Mouse (Mus musculus) MEL (cell line): Measurements from ENCODE around the gene Cfap43. TPM values are rescaled to one million over a fixed set of nuclear protein-coding genes. Genes with fewer than 3 reads are reported as not detected.
A peak's percentile ranks its signal among the peaks of the same experiment; 100 is the strongest.

ENCODE experiments used
- DNase-seq: peaks from one replicate; pipeline ENCODE4 v3.0.0; 2011; ENCODE audit warnings: low read depth, low spot score
- H3K27ac ChIP-seq: 2 replicates; pipeline ENCODE4 v1.5.1; 2012; ENCODE audit warnings: low read depth, mild to moderate bottlenecking, control low read depth, low read length, moderate library complexity; ENCODE audit not compliant: control insufficient read depth
- H3K27me3 ChIP-seq, 2 experiments: fragments of 150-350 bp in 1 of 2; sonication (generic) in 1 of 2; 2 replicates each; pipeline ENCODE4 v1.6.1; 2012; ENCODE audit warnings: low read length in 2 of 2, mild to moderate bottlenecking in 2 of 2, improper control_type of control experiment in 1 of 2, moderate library complexity in 1 of 2; ENCODE audit not compliant: insufficient read depth in 2 of 2, control insufficient read depth in 1 of 2
- H3K36me3 ChIP-seq, 2 experiments: 2 replicates each; pipeline ENCODE4 v1.6.1; 2012 to 2014; ENCODE audit warnings: low read length in 2 of 2, improper control_type of control experiment in 1 of 2, inconsistent platforms in 1 of 2, mild to moderate bottlenecking in 1 of 2; ENCODE audit not compliant: insufficient read depth in 2 of 2, control insufficient read depth in 1 of 2
- H3K4me1 ChIP-seq, 2 experiments: fragments of 150-350 bp in 1 of 2; sonication (generic) in 1 of 2; 2 replicates each; pipeline ENCODE4 v1.6.1; 2012; ENCODE audit warnings: low read length in 2 of 2, improper control_type of control experiment in 1 of 2, mild to moderate bottlenecking in 1 of 2; ENCODE audit not compliant: insufficient read depth in 2 of 2, control insufficient read depth in 1 of 2
- H3K4me3 ChIP-seq, 2 experiments: fragments of 150-350 bp in 1 of 2; sonication (generic) in 1 of 2; 2 replicates each; pipeline ENCODE4 v1.5.1; 2012; ENCODE audit warnings: low read depth in 2 of 2, low read length in 2 of 2, mild to moderate bottlenecking in 2 of 2, moderate library complexity in 2 of 2, control low read depth in 1 of 2, improper control_type of control experiment in 1 of 2; ENCODE audit not compliant: control insufficient read depth in 1 of 2, insufficient read depth in 1 of 2
- H3K79me2 ChIP-seq: 2 replicates; pipeline ENCODE4 v1.6.1; 2012; ENCODE audit warnings: mild to moderate bottlenecking, low read length, moderate library complexity; ENCODE audit not compliant: control insufficient read depth, poor library complexity, insufficient read depth
- H3K9ac ChIP-seq: 2 replicates; pipeline ENCODE4 v1.6.1; 2012; ENCODE audit warnings: low read depth, mild to moderate bottlenecking, control low read depth, low read length, moderate library complexity; ENCODE audit not compliant: control insufficient read depth, poor library complexity, severe bottlenecking
- H3K9me3 ChIP-seq: fragments of 150-350 bp; sonication (generic); replicated peaks from 2 replicates; pipeline ENCODE4 v1.6.1; 2012; ENCODE audit warnings: mild to moderate bottlenecking, low read length, improper control_type of control experiment, moderate library complexity; ENCODE audit not compliant: insufficient read depth
- CHD2 ChIP-seq: IDR thresholded peaks from 2 replicates; pipeline ENCODE4 v1.6.1; 2011; ENCODE audit warnings: low read length, improper control_type of control experiment
- EP300 ChIP-seq, 2 experiments: IDR thresholded peaks; 2 replicates each; pipeline ENCODE4 v1.6.1; 2011; ENCODE audit warnings: improper control_type of control experiment in 2 of 2, low read length in 2 of 2, low read depth in 1 of 2, mild to moderate bottlenecking in 1 of 2
- ETS1 ChIP-seq: IDR thresholded peaks from 2 replicates; pipeline ENCODE4 v1.6.1; 2012; ENCODE audit warnings: low read depth, mild to moderate bottlenecking, inconsistent platforms, low read length, improper control_type of control experiment, moderate library complexity
- GABPA ChIP-seq: IDR thresholded peaks from 2 replicates; pipeline ENCODE4 v1.6.1; 2012; ENCODE audit warnings: low read depth, mild to moderate bottlenecking, inconsistent platforms, low read length, improper control_type of control experiment, moderate library complexity
- GATA1 ChIP-seq: IDR thresholded peaks from 2 replicates; pipeline ENCODE4 v1.6.1; 2011; ENCODE audit warnings: low read depth, low read length, improper control_type of control experiment
- HCFC1 ChIP-seq: IDR thresholded peaks from 2 replicates; pipeline ENCODE4 v1.6.1; 2012; ENCODE audit warnings: low read depth, mild to moderate bottlenecking, inconsistent platforms, low read length, improper control_type of control experiment, moderate library complexity
- KAT2A ChIP-seq: conservative IDR thresholded peaks from 2 replicates; pipeline ENCODE4 v1.6.1; 2012; ENCODE audit warnings: low read depth, low read length, improper control_type of control experiment, inconsistent platforms
- MAX ChIP-seq: IDR thresholded peaks from 2 replicates; pipeline ENCODE4 v1.6.1; 2011; ENCODE audit warnings: low read length, improper control_type of control experiment
- MAZ ChIP-seq: IDR thresholded peaks from 2 replicates; pipeline ENCODE4 v1.6.1; 2012; ENCODE audit warnings: low read depth, mild to moderate bottlenecking, inconsistent platforms, low read length, improper control_type of control experiment
- MXI1 ChIP-seq: IDR thresholded peaks from 2 replicates; pipeline ENCODE4 v1.6.1; 2011; ENCODE audit warnings: mild to moderate bottlenecking, low read depth, low read length, improper control_type of control experiment
- MYC ChIP-seq: IDR thresholded peaks from 2 replicates; pipeline ENCODE4 v1.6.1; 2011; ENCODE audit warnings: low read depth, mild to moderate bottlenecking, low read length, improper control_type of control experiment, moderate library complexity
- NELFE ChIP-seq: IDR thresholded peaks from 2 replicates; pipeline ENCODE4 v1.6.1; 2011; ENCODE audit warnings: low read depth, low read length, improper control_type of control experiment
- POLR2A ChIP-seq, 2 experiments: IDR thresholded peaks; 2 replicates each; pipeline ENCODE4 v1.6.1; 2011 to 2012; ENCODE audit warnings: low read length in 2 of 2, mild to moderate bottlenecking in 2 of 2, control low read depth in 1 of 2, improper control_type of control experiment in 1 of 2, low read depth in 1 of 2, moderate library complexity in 1 of 2; ENCODE audit not compliant: control insufficient read depth in 1 of 2, insufficient read depth in 1 of 2, poor library complexity in 1 of 2
- POLR2AphosphoS2 ChIP-seq: IDR thresholded peaks from 2 replicates; pipeline ENCODE4 v1.6.1; 2011; ENCODE audit warnings: low read length, improper control_type of control experiment
- POLR2AphosphoS5 ChIP-seq: IDR thresholded peaks from 2 replicates; pipeline ENCODE4 v1.6.1; 2012; ENCODE audit warnings: low read depth, borderline replicate concordance, mild to moderate bottlenecking, inconsistent platforms, low read length, moderate library complexity, mixed read lengths
- RCOR1 ChIP-seq: IDR thresholded peaks from 2 replicates; pipeline ENCODE4 v1.6.1; 2012; ENCODE audit warnings: low read depth, mild to moderate bottlenecking, inconsistent platforms, low read length, improper control_type of control experiment
- SIN3A ChIP-seq: IDR thresholded peaks from 2 replicates; pipeline ENCODE4 v1.6.1; 2012; ENCODE audit warnings: low read length, improper control_type of control experiment, inconsistent platforms
- TAL1 ChIP-seq: IDR thresholded peaks from 2 replicates; pipeline ENCODE4 v1.6.1; 2012; ENCODE audit warnings: mild to moderate bottlenecking, inconsistent platforms, low read length, moderate library complexity, mixed read lengths
- TBP ChIP-seq: IDR thresholded peaks from 2 replicates; pipeline ENCODE4 v1.8.0; 2011; ENCODE audit warnings: low read depth, low read length, improper control_type of control experiment
- TCF12 ChIP-seq: IDR thresholded peaks from 2 replicates; pipeline ENCODE4 v1.6.1; 2014; ENCODE audit warnings: low read depth, mild to moderate bottlenecking, inconsistent platforms, low read length, improper control_type of control experiment, moderate library complexity
- USF1 ChIP-seq: IDR thresholded peaks from 2 replicates; pipeline ENCODE4 v1.6.1; 2014; ENCODE audit warnings: low read depth, mild to moderate bottlenecking, inconsistent platforms, low read length, improper control_type of control experiment, moderate library complexity
- ZMIZ1 ChIP-seq: IDR thresholded peaks from 2 replicates; pipeline ENCODE4 v1.6.1; 2012; ENCODE audit warnings: low read depth, mild to moderate bottlenecking, inconsistent platforms, low read length, improper control_type of control experiment, moderate library complexity
- polyA plus RNA-seq, 2 experiments: library from polyadenylated mRNA; stranded (reverse) in 1 of 2; unstranded in 1 of 2; fragments of >175 nt in 1 of 2; fragments of >200 nt in 1 of 2; gene quantifications; 2 replicates each; pipeline versions ENCODE4 v1.2.1 to v1.2.4; 2012; ENCODE audit warnings: low replicate concordance in 2 of 2, low read depth in 1 of 2; ENCODE audit not compliant: insufficient read length in 2 of 2, insufficient read depth in 1 of 2, missing spikeins in 1 of 2
- total RNA-seq: library from RNA; depleted of rRNA; stranded (reverse); fragments of 300-350 nt; gene quantifications from 2 replicates; pipeline ENCODE4 v1.2.3, GENCODE M21; 2012

Gene Cfap43
- total and polyA plus RNA-seq, 3 experiments: 0.10 to 0.12 TPM; not detected in 1

- DNase-seq: peak; percentile 94
- H3K79me2 ChIP-seq: peaks cover 10% of the 10 kb centered on the region
- peak within 1 kb of the TSS; percentile 64 for H3K27ac ChIP-seq
- TF ChIP-seq GATA1 (0 out of 2 replicates have a peak, but pooled peaks have one; percentile 21), HCFC1 (peak; percentile 66), MXI1 (peak; percentile 98), SIN3A (peak; percentile 95), GABPA (no peak), NELFE (peak; percentile 86), MAX (peak; percentile 94), ETS1 (0 out of 2 replicates have a peak, but pooled peaks have one; percentile 6), POLR2AphosphoS5 (no peak), EP300 (IDR thresholded peaks at IDR 0.05; ENCODE audit: low read depth in 1 of 2, low read length in 2 of 2) (no peak; a peak in 1 of 4 replicates), TBP (peak; percentile 78), MAZ (peak; percentile 78; the same call in 1 of the 2 replicates), TCF12 (peak; percentile 33; the same call in 1 of the 2 replicates), USF1 (peak; percentile 33; the same call in 1 of the 2 replicates), ZMIZ1 (peak; percentile 68; the same call in 1 of the 2 replicates), POLR2A (IDR thresholded peaks at IDR 0.05; ENCODE audit: control insufficient read depth in 1 of 2, insufficient read depth in 1 of 2, low read depth in 1 of 2, low read length in 2 of 2, poor library complexity in 1 of 2) (peak; percentile 89 to 96), KAT2A (no peak), RCOR1 (0 out of 2 replicates have a peak, but pooled peaks have one; percentile 31), POLR2AphosphoS2 (peak; percentile 63; the same call in 1 of the 2 replicates), CHD2 (no peak), MYC (peak; percentile 83; the same call in 1 of the 2 replicates), TAL1 (no peak)
- H3K4me3 ChIP-seq: peak within 1 kb of the TSS; percentile 82 to 86
- no peaks in the 10 kb centered on the region for H3K9me3 ChIP-seq
- peaks cover 5 to 10% of the 10 kb centered on the region in 2 experiments for H3K4me1 ChIP-seq
- peaks cover 5 to 6% of the 10 kb centered on the region in 2 experiments for H3K36me3 ChIP-seq
- no peaks in the 10 kb centered on the region for H3K27me3 ChIP-seq
- peak within 1 kb of the TSS; percentile 87 for H3K9ac ChIP-seq
Observed at GRCm38 (mm10) chr19:47854796-47855783, 64.0 kb downstream of the Cfap43 start, which contains the start of gene Gsto1. Gsto1 (plus strand) TSS chr19:47854970.
